Mouse (Mus musculus) forebrain, embryonic 15.5 days (tissue): Measurements from ENCODE around the gene Cdh23. TPM values are rescaled to one million over a fixed set of nuclear protein-coding genes. Genes with fewer than 3 reads are reported as not detected.
A peak's percentile ranks its signal among the peaks of the same experiment; 100 is the strongest.

Experiments
- ATAC-seq: fragments of 200-750 bp; cut with Nextera tagmentation; replicated peaks from 2 replicates; pipeline ENCODE4 v1.8.0; 2017; ENCODE audit warnings: mild to moderate bottlenecking, moderate TSS enrichment, moderate library complexity
- H3K27ac ChIP-seq: fragments of 300-500 bp; sonication (generic); replicated peaks from 2 replicates; pipeline ENCODE4 v1.5.1; 2015; ENCODE audit warnings: mild to moderate bottlenecking, inconsistent platforms
- H3K27me3 ChIP-seq: fragments of 300-500 bp; sonication (generic); 2 replicates; pipeline ENCODE4 v1.6.1; 2015; ENCODE audit warnings: inconsistent platforms
- H3K36me3 ChIP-seq: fragments of 300-500 bp; sonication (generic); 2 replicates; pipeline ENCODE4 v1.6.1; 2015; ENCODE audit warnings: mild to moderate bottlenecking, inconsistent platforms
- H3K4me1 ChIP-seq: fragments of 300-500 bp; sonication (generic); 2 replicates; pipeline ENCODE4 v1.6.1; 2015; ENCODE audit warnings: inconsistent platforms
- H3K4me2 ChIP-seq: fragments of 300-500 bp; sonication (generic); replicated peaks from 2 replicates; pipeline ENCODE4 v1.6.1; 2015; ENCODE audit warnings: mild to moderate bottlenecking, inconsistent platforms
- H3K4me3 ChIP-seq: fragments of 300-500 bp; sonication (generic); 2 replicates; pipeline ENCODE4 v1.5.1; 2015; ENCODE audit warnings: mild to moderate bottlenecking, inconsistent platforms
- H3K9ac ChIP-seq: fragments of 300-500 bp; sonication (generic); replicated peaks from 2 replicates; pipeline ENCODE4 v1.6.1; 2015; ENCODE audit warnings: mild to moderate bottlenecking, inconsistent platforms
- H3K9me3 ChIP-seq: fragments of 300-500 bp; sonication (generic); 2 replicates; pipeline ENCODE4 v1.6.1; 2016; ENCODE audit warnings: inconsistent platforms
- WGBS: fragments of 180-500 bp; shearing (Covaris S2); methylation state at CpG from one replicate; pipeline ENCODE4 v1.1.7; 2015; ENCODE audit warnings: mixed read lengths; 5-methylcytosine and 5-hydroxymethylcytosine counted together
- polyA plus RNA-seq: library from polyadenylated mRNA; unstranded; fragments of >200 nt; fragmentation: Nextera tagmentation; extraction: Ambion mirVana; gene quantifications from 2 replicates; pipeline ENCODE4 v1.2.1, GENCODE M21; 2015

Gene Cdh23
- polyA plus RNA-seq, 1 experiment from 2014 or later: 1.2 TPM

GRCm38 (mm10) chr10:60432679-60433078 is 263.6 kb downstream of the Cdh23 start:
- Histone ChIP-seq H3K9ac (no peak overlapping the region), H3K4me1 (peaks cover 11% of the 10 kb centered on the region), H3K4me2 (no peak overlapping the region), H3K4me3 (no peak overlapping the region), H3K27ac (no peak overlapping the region), H3K36me3 (no peaks in the 10 kb centered on the region), H3K9me3 (no peaks in the 10 kb centered on the region), H3K27me3 (no peaks in the 10 kb centered on the region)
- ATAC-seq: no peak
- WGBS: 31% methylated on average over 4 of the region's 4 CpGs

- 10% methylated on average over 6 of the region's 6 CpGs for WGBS
- H3K27ac ChIP-seq: no peak overlapping the region
- H3K36me3 ChIP-seq: no peaks in the 10 kb centered on the region
- H3K27me3 ChIP-seq: no peaks in the 10 kb centered on the region
- no peak overlapping the region for H3K4me3 ChIP-seq
- peaks cover 11% of the 10 kb centered on the region for H3K4me1 ChIP-seq
- H3K9me3 ChIP-seq: 0 out of 2 replicates have a peak, but pooled peaks cover 3% of the 10 kb centered on the region
- H3K9ac ChIP-seq: no peak overlapping the region
- H3K4me2 ChIP-seq: no peak overlapping the region
- no peak for ATAC-seq
Measured at GRCm38 (mm10) chr10:60430591-60430990, 265.7 kb downstream of the Cdh23 start.

- WGBS: 18% methylated on average over 10 of the region's 10 CpGs
- no peak overlapping the region for H3K9ac ChIP-seq
- H3K27ac ChIP-seq: no peak overlapping the region
- H3K27me3 ChIP-seq: no peaks in the 10 kb centered on the region
- 0 out of 2 replicates have a peak, but pooled peaks cover 3% of the 10 kb centered on the region for H3K9me3 ChIP-seq
- H3K4me2 ChIP-seq: no peak overlapping the region
- H3K4me3 ChIP-seq: no peak overlapping the region
- no peak for ATAC-seq
- H3K4me1 ChIP-seq: peaks cover 11% of the 10 kb centered on the region
- H3K36me3 ChIP-seq: no peaks in the 10 kb centered on the region
Measured at GRCm38 (mm10) chr10:60430001-60430400, 266.3 kb downstream of the Cdh23 start.

GRCm38 (mm10) chr10:60422756-60423155 is 273.5 kb downstream of the Cdh23 start:
- H3K4me3 ChIP-seq: no peak overlapping the region
- ATAC-seq: no peak
- no peaks in the 10 kb centered on the region for H3K36me3 ChIP-seq
- no peak overlapping the region for H3K27ac ChIP-seq
- 65% methylated on average over 7 of the region's 7 CpGs for WGBS
- H3K4me1 ChIP-seq: no peaks in the 10 kb centered on the region
- no peak overlapping the region for H3K9ac ChIP-seq
- H3K9me3 ChIP-seq: 0 out of 2 replicates have a peak, but pooled peaks cover 3% of the 10 kb centered on the region
- no peak overlapping the region for H3K4me2 ChIP-seq
- H3K27me3 ChIP-seq: no peaks in the 10 kb centered on the region

- 27% methylated on average over 4 of the region's 4 CpGs for WGBS
- H3K9me3 ChIP-seq: no peaks in the 10 kb centered on the region
- no peaks in the 10 kb centered on the region for H3K27me3 ChIP-seq
- no peak overlapping the region for H3K9ac ChIP-seq
- no peak overlapping the region for H3K4me3 ChIP-seq
- H3K4me2 ChIP-seq: no peak overlapping the region
- ATAC-seq: no peak
- H3K27ac ChIP-seq: no peak overlapping the region
- H3K36me3 ChIP-seq: no peaks in the 10 kb centered on the region
- no peaks in the 10 kb centered on the region for H3K4me1 ChIP-seq
Measured at GRCm38 (mm10) chr10:60419624-60420023, 276.7 kb downstream of the Cdh23 start.

GRCm38 (mm10) chr10:60418137-60418536 is 278.2 kb downstream of the Cdh23 start:
- H3K9me3 ChIP-seq: no peaks in the 10 kb centered on the region

GRCm38 (mm10) chr10:60417041-60417440 is 279.2 kb downstream of the Cdh23 start:
- Histone ChIP-seq H3K4me2 (no peak overlapping the region), H3K36me3 (no peaks in the 10 kb centered on the region), H3K4me1 (no peaks in the 10 kb centered on the region), H3K27me3 (no peaks in the 10 kb centered on the region), H3K4me3 (no peak overlapping the region), H3K9me3 (no peaks in the 10 kb centered on the region), H3K27ac (no peak overlapping the region), H3K9ac (no peak overlapping the region)
- 84% methylated on average over 2 of the region's 2 CpGs for WGBS
- no peak for ATAC-seq

More at GRCm38 (mm10) chr10:60418137-60418536, 278.2 kb downstream of the Cdh23 start:
- H3K4me1 ChIP-seq: no peaks in the 10 kb centered on the region
- no peak overlapping the region for H3K27ac ChIP-seq
- 13% methylated on average over 3 of the region's 3 CpGs for WGBS
- H3K27me3 ChIP-seq: no peaks in the 10 kb centered on the region
- H3K9ac ChIP-seq: no peak overlapping the region
- H3K4me3 ChIP-seq: no peak overlapping the region
- ATAC-seq: peak; percentile 76; the same call in 1 of the 2 replicates
- H3K36me3 ChIP-seq: no peaks in the 10 kb centered on the region
- H3K4me2 ChIP-seq: no peak overlapping the region

GRCm38 (mm10) chr10:60413756-60414155 is 282.5 kb downstream of the Cdh23 start:
- no peak overlapping the region for H3K4me3 ChIP-seq
- 78% methylated on average over 2 of the region's 2 CpGs for WGBS
- no peak overlapping the region for H3K9ac ChIP-seq
- H3K9me3 ChIP-seq: no peaks in the 10 kb centered on the region
- ATAC-seq: no peak
- H3K4me2 ChIP-seq: no peak overlapping the region
- H3K27ac ChIP-seq: no peak overlapping the region
- no peaks in the 10 kb centered on the region for H3K36me3 ChIP-seq
- H3K4me1 ChIP-seq: no peaks in the 10 kb centered on the region
- no peaks in the 10 kb centered on the region for H3K27me3 ChIP-seq

- Histone ChIP-seq H3K27ac (no peak overlapping the region), H3K9ac (no peak overlapping the region), H3K4me1 (no peaks in the 10 kb centered on the region), H3K36me3 (no peaks in the 10 kb centered on the region), H3K9me3 (no peaks in the 10 kb centered on the region), H3K27me3 (no peaks in the 10 kb centered on the region), H3K4me2 (no peak overlapping the region), H3K4me3 (no peak overlapping the region)
- ATAC-seq: no peak
- 29% methylated on average over 5 of the region's 5 CpGs for WGBS
Measured at GRCm38 (mm10) chr10:60411794-60412193, 284.5 kb downstream of the Cdh23 start.

GRCm38 (mm10) chr10:60407831-60408230 is 288.5 kb downstream of the Cdh23 start:
- Histone ChIP-seq H3K4me1 (no peaks in the 10 kb centered on the region), H3K9ac (no peak overlapping the region), H3K36me3 (no peaks in the 10 kb centered on the region), H3K4me3 (no peak overlapping the region), H3K27ac (no peak overlapping the region), H3K4me2 (no peak overlapping the region), H3K27me3 (no peaks in the 10 kb centered on the region), H3K9me3 (no peaks in the 10 kb centered on the region)
- 5% methylated on average over 5 of the region's 5 CpGs for WGBS
- ATAC-seq: peak; percentile 69

- ATAC-seq: no peak
- 43% methylated on average over 7 of the region's 7 CpGs for WGBS
- H3K27ac ChIP-seq: no peak overlapping the region
- H3K4me2 ChIP-seq: no peak overlapping the region
- no peaks in the 10 kb centered on the region for H3K27me3 ChIP-seq
- H3K4me1 ChIP-seq: no peaks in the 10 kb centered on the region
- H3K36me3 ChIP-seq: no peaks in the 10 kb centered on the region
- no peaks in the 10 kb centered on the region for H3K9me3 ChIP-seq
- H3K4me3 ChIP-seq: no peak overlapping the region
- no peak overlapping the region for H3K9ac ChIP-seq
Measured at GRCm38 (mm10) chr10:60405460-60406177, 290.7 kb downstream of the Cdh23 start.

GRCm38 (mm10) chr10:60400507-60401295 is 295.6 kb downstream of the Cdh23 start:
- Histone ChIP-seq H3K9ac (no peak overlapping the region), H3K4me1 (peaks cover 3% of the 10 kb centered on the region; the same call in 1 of the 2 replicates), H3K27ac (no peak overlapping the region), H3K9me3 (no peaks in the 10 kb centered on the region), H3K4me3 (no peak overlapping the region), H3K4me2 (no peak overlapping the region), H3K27me3 (no peaks in the 10 kb centered on the region), H3K36me3 (no peaks in the 10 kb centered on the region)
- 77% methylated on average over 11 of the region's 11 CpGs for WGBS
- no peak for ATAC-seq
